Mouse (Mus musculus) kidney, embryonic 14.5 days (tissue): ENCODE results near the gene Olfr1441. TPM values are rescaled to one million over a fixed set of nuclear protein-coding genes. Genes with fewer than 3 reads are reported as not detected.

Source experiments
- ATAC-seq: fragments of 200-750 bp; cut with Nextera tagmentation; 2 replicates; pipeline ENCODE4 v1.8.0; 2017; ENCODE audit warnings: moderate number of reproducible peaks, mild to moderate bottlenecking, moderate TSS enrichment, moderate library complexity; ENCODE audit not compliant: low FRiP score, low TSS enrichment
- H3K27ac ChIP-seq: fragments of 300-500 bp; sonication (generic); 2 replicates; pipeline ENCODE4 v1.5.1; 2014; ENCODE audit warnings: low read depth, mild to moderate bottlenecking, low read length, moderate library complexity, mixed read lengths
- H3K27me3 ChIP-seq: fragments of 300-500 bp; sonication (generic); 2 replicates; pipeline ENCODE4 v1.6.1; 2014; ENCODE audit warnings: mild to moderate bottlenecking, low read length; ENCODE audit not compliant: control insufficient read depth, insufficient read depth
- H3K36me3 ChIP-seq: fragments of 300-500 bp; sonication (generic); 2 replicates; pipeline ENCODE4 v1.6.1; 2014; ENCODE audit warnings: low read length, mixed read lengths; ENCODE audit not compliant: control insufficient read depth, insufficient read depth
- H3K4me1 ChIP-seq: fragments of 300-500 bp; sonication (generic); 2 replicates; pipeline ENCODE4 v1.6.1; 2014; ENCODE audit warnings: low read length, mixed read lengths; ENCODE audit not compliant: control insufficient read depth, insufficient read depth
- H3K4me2 ChIP-seq: fragments of 300-500 bp; sonication (generic); replicated peaks from 2 replicates; pipeline ENCODE4 v1.6.1; 2014; ENCODE audit warnings: low read depth, mild to moderate bottlenecking, low read length
- H3K4me3 ChIP-seq: fragments of 300-500 bp; sonication (generic); 2 replicates; pipeline ENCODE4 v1.5.1; 2014; ENCODE audit warnings: mild to moderate bottlenecking, low read length
- H3K9ac ChIP-seq: fragments of 300-500 bp; sonication (generic); 2 replicates; pipeline ENCODE4 v1.6.1; 2014; ENCODE audit warnings: low read depth, mild to moderate bottlenecking, low read length, moderate library complexity
- H3K9me3 ChIP-seq: fragments of 300-500 bp; sonication (generic); 2 replicates; pipeline ENCODE4 v1.6.1; 2016; ENCODE audit warnings: low read length; ENCODE audit not compliant: control insufficient read depth
- WGBS: fragments of 180-500 bp; shearing (Covaris S2); extraction: QIAGEN DNeasy Blood & Tissue Kit; methylation state at CpG from one replicate; pipeline ENCODE4 v1.1.7; 2014; 5-methylcytosine and 5-hydroxymethylcytosine counted together
- polyA plus RNA-seq: library from polyadenylated mRNA; unstranded; fragments of >200 nt; fragmentation: Nextera tagmentation; extraction: Ambion mirVana; gene quantifications from 2 replicates; pipeline ENCODE4 v1.2.1, GENCODE M21; 2014

The Olfr1441 gene
- polyA plus RNA-seq, 1 experiment from 2014 or later, result not detected

- no peak overlapping the region for H3K9ac ChIP-seq
- no peak overlapping the region for H3K4me2 ChIP-seq
- no peak overlapping the region for H3K4me3 ChIP-seq
- H3K9me3 ChIP-seq, result no peaks in the 10 kb centered on the region
- no peaks in the 10 kb centered on the region for H3K27me3 ChIP-seq
- H3K4me1 ChIP-seq, result no peaks in the 10 kb centered on the region
- ATAC-seq, result no peak
- H3K36me3 ChIP-seq, result no peaks in the 10 kb centered on the region
- WGBS, result 61% methylated on average over 4 of the region's 4 CpGs
- H3K27ac ChIP-seq, result no peak overlapping the region
Measured at GRCm38 (mm10) chr19:12459516-12459915, 42.3 kb downstream of the Olfr1441 start.

- no peak within 1 kb of the TSS for H3K4me2 ChIP-seq
- no peak within 1 kb of the TSS for H3K9ac ChIP-seq
- ATAC-seq, result no peak
- 77% methylated on average over 11 of the region's 11 CpGs for WGBS
- H3K4me3 ChIP-seq, result no peak within 1 kb of the TSS
- no peaks in the 10 kb centered on the region for H3K9me3 ChIP-seq
- H3K27me3 ChIP-seq, result no peaks in the 10 kb centered on the region
- H3K27ac ChIP-seq, result no peak within 1 kb of the TSS
- H3K4me1 ChIP-seq, result no peaks in the 10 kb centered on the region
- no peaks in the 10 kb centered on the region for H3K36me3 ChIP-seq
Measured at GRCm38 (mm10) chr19:12460282-12461249, 43.3 kb downstream of the Olfr1441 start, which contains the start of gene Mpeg1. Mpeg1 (plus strand) TSS chr19:12460779.

- Histone ChIP-seq H3K9me3 (no peaks in the 10 kb centered on the region), H3K4me3 (no peak overlapping the region), H3K4me2 (no peak overlapping the region), H3K36me3 (no peaks in the 10 kb centered on the region), H3K4me1 (no peaks in the 10 kb centered on the region), H3K27ac (no peak overlapping the region), H3K9ac (no peak overlapping the region), H3K27me3 (no peaks in the 10 kb centered on the region)
- 70% methylated on average over 7 of the region's 7 CpGs for WGBS
- ATAC-seq, result no peak
Measured at GRCm38 (mm10) chr19:12462851-12463721, 45.9 kb downstream of the Olfr1441 start.

GRCm38 (mm10) chr19:12463722-12464035 lies 46.4 kb downstream of the Olfr1441 start:
- H3K4me2 ChIP-seq, result no peak overlapping the region
- H3K36me3 ChIP-seq, result no peaks in the 10 kb centered on the region
- no peak overlapping the region for H3K9ac ChIP-seq
- H3K4me3 ChIP-seq, result no peak overlapping the region
- WGBS, result 47% methylated on average over 1 of the region's 1 CpGs
- H3K27ac ChIP-seq, result no peak overlapping the region
- H3K27me3 ChIP-seq, result no peaks in the 10 kb centered on the region
- H3K4me1 ChIP-seq, result no peaks in the 10 kb centered on the region
- no peaks in the 10 kb centered on the region for H3K9me3 ChIP-seq
- ATAC-seq, result no peak

GRCm38 (mm10) chr19:12464127-12464526 lies 46.9 kb downstream of the Olfr1441 start:
- Histone ChIP-seq H3K9ac (no peak overlapping the region), H3K4me2 (no peak overlapping the region), H3K36me3 (no peaks in the 10 kb centered on the region), H3K9me3 (no peaks in the 10 kb centered on the region), H3K4me3 (no peak overlapping the region), H3K27me3 (no peaks in the 10 kb centered on the region), H3K4me1 (no peaks in the 10 kb centered on the region), H3K27ac (no peak overlapping the region)
- ATAC-seq, result no peak
- 76% methylated on average over 5 of the region's 5 CpGs for WGBS

- no peaks in the 10 kb centered on the region for H3K36me3 ChIP-seq
- no peak overlapping the region for H3K9ac ChIP-seq
- H3K4me3 ChIP-seq, result no peak overlapping the region
- ATAC-seq, result no peak
- no peaks in the 10 kb centered on the region for H3K27me3 ChIP-seq
- WGBS, result 83% methylated on average over 4 of the region's 4 CpGs
- no peaks in the 10 kb centered on the region for H3K9me3 ChIP-seq
- H3K27ac ChIP-seq, result no peak overlapping the region
- H3K4me2 ChIP-seq, result no peak overlapping the region
- no peaks in the 10 kb centered on the region for H3K4me1 ChIP-seq
Measured at GRCm38 (mm10) chr19:12464674-12465073, 47.4 kb downstream of the Olfr1441 start.

GRCm38 (mm10) chr19:12465530-12466144 lies 48.4 kb downstream of the Olfr1441 start:
- WGBS, result 92% methylated on average over 10 of the region's 10 CpGs
- H3K27ac ChIP-seq, result no peak overlapping the region
- ATAC-seq, result no peak

GRCm38 (mm10) chr19:12466204-12466603 lies 49.0 kb downstream of the Olfr1441 start:
- Histone ChIP-seq H3K36me3 (no peaks in the 10 kb centered on the region), H3K4me3 (no peak overlapping the region), H3K4me2 (no peak overlapping the region), H3K9ac (no peak overlapping the region), H3K27ac (no peak overlapping the region), H3K9me3 (no peaks in the 10 kb centered on the region), H3K4me1 (no peaks in the 10 kb centered on the region), H3K27me3 (no peaks in the 10 kb centered on the region)
- peak; percentile 72 for ATAC-seq
- WGBS, result 30% methylated on average over 7 of the region's 7 CpGs

More at GRCm38 (mm10) chr19:12465530-12466144, 48.4 kb downstream of the Olfr1441 start:
- no peaks in the 10 kb centered on the region for H3K36me3 ChIP-seq
- H3K27me3 ChIP-seq, result no peaks in the 10 kb centered on the region
- no peaks in the 10 kb centered on the region for H3K9me3 ChIP-seq
- no peak overlapping the region for H3K4me2 ChIP-seq
- no peaks in the 10 kb centered on the region for H3K4me1 ChIP-seq
- H3K9ac ChIP-seq, result no peak overlapping the region
- no peak overlapping the region for H3K4me3 ChIP-seq
